ENCODE assay signal across 8 mouse cellular contexts in the genomic region with DNA sequence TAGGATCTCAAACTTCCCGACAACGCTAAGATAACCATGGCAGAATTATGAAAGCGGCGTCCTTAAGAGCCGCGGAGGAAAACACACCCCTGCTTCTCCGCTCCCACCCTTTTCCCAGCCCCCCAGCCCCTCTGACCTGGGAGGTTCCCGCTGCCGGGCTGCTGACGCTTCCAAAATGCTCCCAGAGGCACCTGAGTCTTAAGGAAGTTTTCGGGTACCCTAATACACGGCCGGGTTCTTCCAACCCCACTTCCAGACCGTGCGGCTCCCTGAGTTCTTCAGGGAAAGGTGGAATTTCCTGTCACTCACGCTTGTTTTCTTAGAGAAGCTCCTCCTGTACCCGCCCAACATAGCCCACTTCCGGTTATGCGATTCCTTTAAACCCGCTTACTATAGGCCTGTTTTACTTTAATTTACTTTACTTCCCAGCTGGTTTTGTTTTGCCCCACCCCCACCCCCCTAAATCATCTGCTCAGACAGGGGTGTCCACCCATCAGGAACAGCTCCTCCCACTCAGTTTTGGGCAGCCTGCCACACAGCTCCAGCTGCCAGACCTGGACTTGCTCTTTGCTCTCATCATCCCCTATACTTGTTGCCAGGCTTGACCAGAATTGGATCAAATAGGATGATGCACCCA. TPM values are rescaled to one million over a fixed set of nuclear protein-coding genes. Genes with fewer than 3 reads are reported as not detected.
DNase-seq lines count a peak whose midpoint lies in the region; ATAC-seq lines count a peak whose summit lies in the region.

A gene (minus strand): TSS at position 290 of the 637 bp plus-strand sequence.

- intact Hi-C loops in gastrocnemius, postnatal 14 days (cut with DNase I; ENCODE audit: low total_unique reads): no loop called here

- peak; percentile 82 for DNase-seq in adrenal gland, adult 2 months
- DNase-seq in embryo, embryonic 11 days: peak; percentile 90
- peak; percentile 73 for DNase-seq in gastrocnemius, postnatal 14 days
- DNase-seq in induced T-regulatory cell, adult 2 months (ENCODE audit: low read depth): peak; percentile 76
- DNase-seq in left cerebral cortex, adult 8-10 months (ENCODE audit: low spot score in 2 of 2): peak; percentile 32 to 42
- DNase-seq in right cerebral cortex, adult 2 months (ENCODE audit: low spot score in 2 of 2): peak; percentile 62 to 68
- DNase-seq in urinary bladder, postnatal 4 days (ENCODE audit: low spot score in 2 of 2): peak; percentile 66 to 71

- peak; percentile 60 for ATAC-seq in megakaryocyte, adult 5-6 weeks (ENCODE audit: poor library complexity, severe bottlenecking)

RNA-seq across cellular contexts. Expression of the gene that starts here (rescaled TPM):
- total RNA-seq in adrenal gland, adult 2 months (2021): 10 to 100 TPM in 1 of 2 experiments, 1 to 10 TPM in 1; 9.3 to 14.0 TPM
- polyA plus RNA-seq in adrenal gland, adult 2 months (2012; rRNA removed): 0.85 and 0.93 TPM in 2 replicates
- 1 to 10 TPM; 3.2 to 3.7 TPM for total RNA-seq in gastrocnemius, postnatal 14 days (2021)
- total RNA-seq in left cerebral cortex, adult 8-10 months (2022): 10 to 100 TPM; 13.6 to 16.7 (median 15.5) TPM
- total RNA-seq in megakaryocyte, adult 5-6 weeks (2015): 5.7 and 7.8 TPM in 2 replicates
- 4.5 and 5.0 TPM in 2 replicates for total RNA-seq in megakaryocyte, adult 5-6 weeks (2017)

Comparison
In these comparisons a context has a peak if more than half of its experiments do, and no peak if none do; other contexts are left out.
1. Peak in every context shown above with its lines: DNase-seq and ATAC-seq.
2. DNase-seq: peak in every context shown above with its lines; median percentile 90 in embryo, embryonic 11 days; 82 in adrenal gland, adult 2 months; 76 in induced T-regulatory cell, adult 2 months; 73 in gastrocnemius, postnatal 14 days; 68 in urinary bladder, postnatal 4 days; 65 in right cerebral cortex, adult 2 months; 37 in left cerebral cortex, adult 8-10 months.